Mouse (Mus musculus) adrenal gland, postnatal 10 days (tissue): Measurements from ENCODE around the gene Zbtb8os. TPM values are rescaled to one million over a fixed set of nuclear protein-coding genes. Genes with fewer than 3 reads are reported as not detected.

Source experiments
- total RNA-seq, 2 experiments: library from RNA; stranded (reverse); gene quantifications; 2 replicates each; pipeline ENCODE4 v1.2.3; 2021

Zbtb8os gene
- total RNA-seq, 2 experiments from 2014 or later, result 41.1 to 41.5 TPM

Other genes with a start within 250 kb of the Zbtb8os start
- gene Tmem54, start 230.1 kb upstream of the Zbtb8os start, total RNA-seq, result not detected
- gene Hpca, start 213.7 kb upstream of the Zbtb8os start, total RNA-seq, result 1 to 10 TPM; 3.6 to 7.8 TPM
- gene Fndc5, start 198.7 kb upstream of the Zbtb8os start, total RNA-seq, result 10 to 100 TPM; 19.5 to 34.9 TPM
- gene S100pbp, start 146.0 kb upstream of the Zbtb8os start, total RNA-seq, result 10 to 100 TPM; 26.9 to 29.6 TPM
- 10 to 100 TPM; 63.8 to 68.1 TPM for gene Yars, start 145.9 kb upstream of the Zbtb8os start, total RNA-seq
- gene C77080, start 74.3 kb upstream of the Zbtb8os start, total RNA-seq, result 10 to 100 TPM; 16.5 to 16.6 TPM
- gene Sync, start 48.1 kb upstream of the Zbtb8os start, total RNA-seq, result 1 to 10 TPM; 4.2 to 7.4 TPM
- gene Rbbp4, start 325 bp upstream of the Zbtb8os start, total RNA-seq, result 100 to 1,000 TPM; 142 to 146 TPM
- 10 to 100 TPM; 10.1 to 10.7 TPM for gene Zbtb8a, start 42.4 kb downstream of the Zbtb8os start, total RNA-seq
- gene Zbtb8b, start 105.2 kb downstream of the Zbtb8os start, total RNA-seq, result under 1 TPM; 0.33 to 0.39 TPM
- gene Bsdc1, start 125.9 kb downstream of the Zbtb8os start, total RNA-seq, result 10 to 100 TPM; 41.3 to 45.7 TPM
- gene Tssk3, start 155.3 kb downstream of the Zbtb8os start, total RNA-seq, result not detected
- gene Fam229a, start 155.5 kb downstream of the Zbtb8os start, total RNA-seq, result not detected
- gene Marcksl1, start 177.9 kb downstream of the Zbtb8os start, total RNA-seq, result 10 to 100 TPM; 75.3 to 85.9 TPM
- gene Hdac1, start 207.0 kb downstream of the Zbtb8os start, total RNA-seq, result 10 to 100 TPM; 54.5 to 59.1 TPM
- gene Lck, start 237.9 kb downstream of the Zbtb8os start, total RNA-seq, result 1 to 10 TPM; 8.1 to 9.8 TPM
- gene Fam167b, start 242.9 kb downstream of the Zbtb8os start, total RNA-seq, result 10 to 100 TPM; 24.4 to 28.1 TPM